Mouse (Mus musculus): ENCODE data around the gene Gm6096. TPM values are rescaled to one million over a fixed set of nuclear protein-coding genes. Genes with fewer than 3 reads are reported as not detected.
"Not testable (repeated sequence)": the region's sequence is repeated elsewhere in the genome, so short reads cannot be mapped to it uniquely, and the experiment has no call there.

The Gm6096 gene
- not detected in 2 replicates for polyA plus RNA-seq (2015; fragmentation: Nextera tagmentation; extraction: Ambion mirVana)

DNA sequence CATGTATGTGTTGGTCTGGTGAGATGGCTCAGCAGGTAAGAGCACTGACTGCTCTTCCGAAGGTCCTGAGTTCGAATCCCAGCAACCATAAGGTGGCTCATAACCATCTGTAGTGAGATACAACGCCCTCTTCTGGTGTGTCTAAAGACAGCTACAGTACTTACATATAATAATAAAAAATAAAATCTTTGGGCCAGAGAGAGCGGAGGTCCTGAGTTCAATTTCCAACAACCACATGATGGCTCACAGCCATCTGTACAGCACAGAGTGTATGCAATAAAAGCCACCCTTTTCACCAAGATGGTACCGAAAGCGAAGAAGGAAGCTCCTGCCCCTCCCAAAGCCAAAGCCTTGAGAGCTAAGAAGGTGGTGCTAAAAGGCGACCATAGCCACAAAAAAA is at the start of gene Gm6096:
Gene Gm6096 (plus strand): TSS at position 301 of the 400 bp plus-strand sequence.
- Histone ChIP-seq H3K4me1 (no peaks in the 10 kb centered on the region), H3K4me3 (no peak within 1 kb of the TSS), H3K27me3 (no peaks in the 10 kb centered on the region), H3K36me3 (peaks cover 35% of the 10 kb centered on the region), H3K9me3 (no peaks in the 10 kb centered on the region), H3K4me2 (replicated peaks) (no peak within 1 kb of the TSS), H3K9ac (replicated peaks) (no peak within 1 kb of the TSS), H3K27ac (replicated peaks) (peak within 1 kb of the TSS; percentile 52)
- WGBS = 94% methylated on average over 7 of the region's 7 CpGs
- no peak for ATAC-seq (replicated peaks)

DNA sequence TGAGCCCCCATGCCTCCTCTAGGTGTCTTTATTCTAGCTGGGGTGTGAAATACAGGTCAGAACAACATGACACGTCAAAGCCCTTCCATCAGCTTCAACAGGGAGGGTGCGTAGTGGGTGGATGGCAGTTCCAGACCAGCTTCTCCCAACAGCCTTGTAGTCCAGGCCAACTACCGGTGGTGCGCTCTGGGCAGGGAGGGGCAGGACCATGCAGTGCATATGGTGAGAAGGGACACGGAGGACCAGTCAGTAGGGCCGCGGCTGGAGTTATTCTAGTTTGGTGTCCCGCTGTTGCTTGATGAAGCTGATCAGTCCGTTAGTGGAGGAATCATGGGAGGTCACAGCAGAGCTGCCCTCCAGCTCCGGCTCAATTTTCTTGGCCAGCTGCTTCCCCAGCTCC is 48.7 kb upstream of the Gm6096 start:
- H3K4me3 ChIP-seq; H3K9ac ChIP-seq (replicated peaks); H3K9me3 ChIP-seq; ATAC-seq (replicated peaks); H3K4me1 ChIP-seq; H3K27me3 ChIP-seq; H3K4me2 ChIP-seq (replicated peaks); H3K27ac ChIP-seq (replicated peaks): not testable (repeated sequence)
- 93% methylated on average over 10 of the region's 10 CpGs for WGBS
- peaks cover 64% of the 10 kb centered on the region for H3K36me3 ChIP-seq

DNA sequence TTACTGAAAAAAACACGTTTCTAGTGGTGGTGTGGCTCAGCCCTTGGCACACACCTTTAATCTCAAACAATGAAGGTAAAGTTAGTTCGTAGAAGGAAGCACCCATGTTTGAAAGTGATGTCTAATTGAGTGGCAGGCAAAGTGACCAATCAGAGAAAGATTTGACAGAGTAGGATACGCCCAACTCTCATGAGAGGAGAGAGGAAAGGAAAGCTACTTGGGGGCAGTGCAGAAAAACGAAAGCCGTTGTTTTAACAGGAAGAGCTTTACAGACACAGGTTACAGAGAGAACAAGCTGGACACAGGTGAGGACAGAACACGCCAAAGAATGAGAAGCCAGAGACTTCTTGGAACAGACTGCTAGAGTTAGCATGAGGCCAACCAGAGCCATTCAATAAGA is 44.5 kb upstream of the Gm6096 start:
- Histone ChIP-seq H3K27ac (replicated peaks) (no peak overlapping the region), H3K4me2 (replicated peaks) (no peak overlapping the region), H3K4me1 (no peaks in the 10 kb centered on the region), H3K4me3 (no peak overlapping the region), H3K9me3 (no peaks in the 10 kb centered on the region), H3K27me3 (no peaks in the 10 kb centered on the region), H3K36me3 (peaks cover 88% of the 10 kb centered on the region), H3K9ac (replicated peaks) (no peak overlapping the region)
- 96% methylated on average over 6 of the region's 6 CpGs for WGBS
- no peak for ATAC-seq (replicated peaks)

DNA sequence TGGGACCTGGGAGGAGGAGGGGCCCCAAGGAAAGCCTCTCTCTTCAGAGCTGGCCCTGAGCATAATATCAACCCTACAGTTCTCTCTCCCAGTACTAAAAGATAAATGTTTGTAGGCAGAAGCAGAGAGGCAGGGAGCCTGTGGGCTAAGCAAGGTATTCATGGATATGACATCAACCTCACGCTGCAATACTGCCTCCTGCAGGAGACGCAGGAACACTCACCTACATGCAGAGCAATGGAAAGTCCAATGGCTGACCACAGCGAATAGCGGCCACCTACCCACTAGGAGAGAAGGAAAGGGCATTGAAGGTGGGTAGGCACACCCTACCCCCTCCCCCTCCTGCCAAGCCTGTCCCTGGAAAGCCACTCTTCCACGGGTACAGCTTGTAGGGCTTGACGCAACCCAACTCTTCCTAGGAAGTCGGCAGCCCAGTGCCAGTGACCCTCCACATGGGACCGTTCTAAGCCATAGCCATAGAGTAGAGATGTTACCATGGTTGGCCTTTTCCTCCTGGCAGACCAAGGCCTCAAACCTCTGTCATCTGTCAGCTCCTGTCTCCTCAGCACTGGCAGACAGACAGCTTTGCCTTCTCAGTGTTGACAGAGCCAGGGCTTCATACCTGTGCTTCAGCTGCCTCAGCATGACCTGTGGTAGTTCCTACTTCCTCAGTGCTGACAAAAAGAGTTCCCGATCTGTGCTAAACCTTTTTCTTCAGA is 42.7 kb upstream of the Gm6096 start:
- 92% methylated on average over 9 of the region's 9 CpGs for WGBS
- H3K27me3 ChIP-seq = no peaks in the 10 kb centered on the region
- H3K4me3 ChIP-seq = no peak overlapping the region
- no peak overlapping the region for H3K9ac ChIP-seq (replicated peaks)
- H3K4me2 ChIP-seq (replicated peaks) = no peak overlapping the region
- ATAC-seq (replicated peaks) = no peak
- H3K27ac ChIP-seq (replicated peaks) = no peak overlapping the region
- H3K36me3 ChIP-seq = peaks cover 87% of the 10 kb centered on the region
- no peaks in the 10 kb centered on the region for H3K9me3 ChIP-seq
- no peaks in the 10 kb centered on the region for H3K4me1 ChIP-seq

DNA sequence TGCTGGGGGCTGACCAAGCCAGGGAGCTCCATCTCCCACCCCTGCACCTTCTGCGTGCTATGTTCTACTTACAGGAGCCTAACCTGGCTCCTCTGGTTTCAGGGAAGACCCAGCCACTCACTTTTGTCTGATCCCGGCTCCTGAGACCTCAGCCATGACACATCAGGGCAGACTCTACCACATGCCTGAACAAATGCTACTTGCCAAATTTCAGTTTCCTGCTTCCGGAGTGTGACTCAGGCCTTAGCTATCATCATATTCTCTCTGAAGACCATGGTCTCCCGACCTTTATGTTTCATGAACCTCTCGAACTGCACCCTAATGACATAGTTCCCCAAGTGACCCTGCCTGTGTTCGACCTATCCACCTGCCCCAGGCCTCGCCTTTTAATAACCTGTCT is 37.6 kb upstream of the Gm6096 start:
- WGBS = 94% methylated on average over 7 of the region's 7 CpGs
- no peak for ATAC-seq (replicated peaks)
- H3K4me2 ChIP-seq (replicated peaks) = no peak overlapping the region
- no peak overlapping the region for H3K4me3 ChIP-seq
- no peaks in the 10 kb centered on the region for H3K4me1 ChIP-seq
- no peaks in the 10 kb centered on the region for H3K27me3 ChIP-seq
- H3K36me3 ChIP-seq = peaks cover 69% of the 10 kb centered on the region
- H3K9ac ChIP-seq (replicated peaks) = no peak overlapping the region
- no peak overlapping the region for H3K27ac ChIP-seq (replicated peaks)
- H3K9me3 ChIP-seq = no peaks in the 10 kb centered on the region

DNA sequence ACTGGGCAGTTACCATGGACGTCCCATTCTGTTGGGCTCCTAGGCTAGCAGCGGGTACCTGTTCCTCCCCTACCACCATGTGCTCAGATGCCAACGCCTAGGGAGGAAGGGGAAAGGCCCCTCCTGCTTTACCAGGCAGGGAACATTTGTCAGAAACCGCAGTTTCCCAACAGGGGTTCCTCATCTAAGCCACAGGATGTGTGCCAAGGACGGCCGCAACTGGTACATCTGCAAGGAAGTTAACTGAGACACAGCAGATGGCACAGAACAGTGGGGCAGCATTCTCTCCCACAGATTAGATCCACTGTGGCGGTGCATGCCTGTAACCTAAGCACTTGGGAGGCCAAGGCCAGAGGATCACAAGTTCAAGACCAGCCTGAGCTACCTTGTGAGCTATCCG is 36.2 kb upstream of the Gm6096 start:
- no peak overlapping the region for H3K27ac ChIP-seq (replicated peaks)
- H3K36me3 ChIP-seq = peaks cover 68% of the 10 kb centered on the region
- H3K9ac ChIP-seq (replicated peaks) = no peak overlapping the region
- no peak overlapping the region for H3K4me2 ChIP-seq (replicated peaks)
- 90% methylated on average over 8 of the region's 8 CpGs for WGBS
- no peak overlapping the region for H3K4me3 ChIP-seq
- ATAC-seq (replicated peaks) = no peak
- H3K27me3 ChIP-seq = no peaks in the 10 kb centered on the region
- H3K4me1 ChIP-seq = no peaks in the 10 kb centered on the region
- H3K9me3 ChIP-seq = no peaks in the 10 kb centered on the region

DNA sequence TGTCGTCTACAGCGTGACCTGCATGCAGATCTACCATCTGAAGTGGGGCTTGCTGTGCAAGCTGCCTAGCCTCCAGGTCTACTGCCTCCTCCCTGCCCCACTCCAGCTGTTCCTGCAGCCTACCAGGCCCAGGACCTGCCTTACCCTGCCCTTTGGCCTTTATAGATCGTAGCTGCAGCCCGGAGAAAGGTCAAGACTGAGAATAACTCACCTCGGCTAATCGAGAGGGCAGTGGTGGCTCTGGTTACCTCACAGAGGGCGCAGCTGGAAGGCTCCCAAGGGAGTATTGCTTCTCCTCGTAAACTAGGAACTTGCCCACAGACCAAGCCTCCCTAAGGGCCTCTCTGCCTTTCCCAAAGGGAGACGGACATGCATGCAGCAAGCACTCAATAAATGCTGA is 35.4 kb upstream of the Gm6096 start:
- Histone ChIP-seq H3K4me3 (no peak overlapping the region), H3K27me3 (no peaks in the 10 kb centered on the region), H3K9ac (replicated peaks) (no peak overlapping the region), H3K4me1 (no peaks in the 10 kb centered on the region), H3K36me3 (peaks cover 66% of the 10 kb centered on the region), H3K4me2 (replicated peaks) (no peak overlapping the region), H3K27ac (replicated peaks) (no peak overlapping the region), H3K9me3 (no peaks in the 10 kb centered on the region)
- no peak for ATAC-seq (replicated peaks)
- WGBS = 92% methylated on average over 9 of the region's 9 CpGs

DNA sequence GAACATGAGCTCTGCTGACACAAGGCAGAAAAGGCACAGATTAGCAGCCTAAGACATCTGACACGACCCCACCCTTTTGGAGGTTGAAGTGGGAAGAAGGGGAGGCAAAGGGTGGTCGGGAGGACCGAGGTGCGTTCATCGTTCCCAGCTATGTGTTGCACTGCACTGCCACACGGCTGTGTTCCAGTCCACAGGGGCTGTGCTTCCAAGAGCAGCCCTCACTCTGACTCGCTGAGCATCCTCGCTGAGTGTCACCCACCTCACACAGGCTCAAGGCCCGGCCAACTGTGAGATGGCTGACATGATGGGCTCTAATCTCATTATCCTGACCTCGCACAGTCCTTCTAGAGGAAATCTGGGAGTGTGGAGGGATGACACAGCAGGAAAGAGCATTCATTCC is 34.4 kb upstream of the Gm6096 start:
- Histone ChIP-seq H3K4me3 (no peak overlapping the region), H3K4me1 (no peaks in the 10 kb centered on the region), H3K27ac (replicated peaks) (no peak overlapping the region), H3K9ac (replicated peaks) (no peak overlapping the region), H3K9me3 (no peaks in the 10 kb centered on the region), H3K36me3 (peaks cover 59% of the 10 kb centered on the region), H3K4me2 (replicated peaks) (no peak overlapping the region), H3K27me3 (no peaks in the 10 kb centered on the region)
- no peak for ATAC-seq (replicated peaks)
- WGBS = 91% methylated on average over 10 of the region's 10 CpGs

DNA sequence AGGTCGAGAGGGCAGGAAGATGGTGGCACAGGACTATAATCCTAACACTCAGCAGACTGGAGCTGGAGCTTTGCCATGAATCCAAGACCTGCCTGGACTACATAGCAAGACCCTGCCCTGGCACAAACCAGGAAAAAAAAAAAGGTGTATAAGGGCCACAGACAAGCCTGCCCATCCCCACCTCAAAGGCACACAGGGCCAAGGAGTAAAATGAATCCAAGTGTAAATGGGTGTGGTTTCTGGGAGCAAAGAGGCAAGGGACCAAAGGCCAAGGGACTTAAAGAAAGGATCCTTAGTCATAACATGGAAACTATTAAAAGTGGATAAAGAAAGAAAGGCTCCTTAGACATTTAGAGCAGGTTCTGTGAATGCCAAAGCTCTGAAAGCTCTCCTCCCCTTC is 32.3 kb upstream of the Gm6096 start:
- no peaks in the 10 kb centered on the region for H3K4me1 ChIP-seq
- H3K36me3 ChIP-seq = peaks cover 54% of the 10 kb centered on the region
- no peak overlapping the region for H3K27ac ChIP-seq (replicated peaks)
- no peak overlapping the region for H3K9ac ChIP-seq (replicated peaks)
- H3K27me3 ChIP-seq = no peaks in the 10 kb centered on the region
- no peak for ATAC-seq (replicated peaks)
- WGBS = 62% methylated on average over 1 of the region's 1 CpGs
- no peak overlapping the region for H3K4me3 ChIP-seq
- H3K9me3 ChIP-seq = no peaks in the 10 kb centered on the region
- no peak overlapping the region for H3K4me2 ChIP-seq (replicated peaks)

DNA sequence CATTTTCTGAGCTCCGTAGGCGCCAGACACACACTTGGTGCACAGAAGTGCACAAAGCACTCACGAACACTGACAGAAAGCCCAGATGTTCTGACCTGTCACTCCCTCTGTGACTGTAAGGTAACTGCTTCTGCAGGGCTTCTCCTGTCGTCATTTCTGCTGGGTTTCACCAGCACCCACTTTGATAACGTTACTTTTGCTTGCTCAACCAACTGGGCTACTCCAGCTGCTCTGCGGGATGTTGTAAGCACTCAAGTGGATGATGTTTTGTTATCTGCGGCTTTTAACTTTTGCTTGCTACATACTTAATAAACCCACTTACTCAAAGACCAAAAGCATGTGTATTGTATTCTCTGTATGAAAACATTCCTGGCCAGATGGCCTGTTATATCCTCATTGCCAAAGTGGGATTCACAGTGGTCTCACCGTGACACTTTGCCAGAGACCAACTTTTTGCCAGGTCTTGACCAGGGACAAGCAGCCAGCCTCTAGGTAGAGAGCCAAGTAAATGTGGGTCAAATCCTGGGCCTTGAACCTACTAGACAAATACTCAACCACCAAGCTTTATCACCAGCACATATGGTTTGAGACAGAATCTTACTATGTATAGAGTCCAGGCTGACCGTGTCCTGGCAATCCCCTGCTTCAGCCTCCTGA is 29.1 kb upstream of the Gm6096 start:
- peaks cover 47% of the 10 kb centered on the region for H3K36me3 ChIP-seq
- H3K4me3 ChIP-seq = no peak overlapping the region
- H3K4me1 ChIP-seq = no peaks in the 10 kb centered on the region
- no peaks in the 10 kb centered on the region for H3K9me3 ChIP-seq
- H3K27ac ChIP-seq (replicated peaks) = no peak overlapping the region
- H3K27me3 ChIP-seq = no peaks in the 10 kb centered on the region
- ATAC-seq (replicated peaks) = no peak
- no peak overlapping the region for H3K9ac ChIP-seq (replicated peaks)
- no peak overlapping the region for H3K4me2 ChIP-seq (replicated peaks)
- WGBS = 93% methylated on average over 9 of the region's 9 CpGs

DNA sequence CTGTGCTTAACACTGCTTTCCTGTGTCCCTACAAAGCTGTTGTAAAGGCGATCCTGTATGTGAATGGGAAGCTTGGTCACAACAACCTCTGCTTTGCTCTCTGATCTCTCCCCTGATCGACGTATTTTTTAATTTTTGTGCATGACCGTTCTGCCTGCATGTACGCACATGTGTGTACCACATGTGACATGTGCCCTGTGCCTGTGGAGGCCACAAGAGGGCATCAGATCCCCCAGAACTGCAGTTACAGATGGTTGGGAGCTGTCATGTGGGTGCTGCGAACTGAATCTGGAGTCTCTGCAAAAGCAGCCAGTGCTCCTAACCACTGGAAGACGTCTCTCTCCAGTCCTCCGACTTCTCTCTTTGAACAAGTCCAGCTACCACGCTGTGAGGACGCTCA is 28.5 kb upstream of the Gm6096 start:
- ATAC-seq (replicated peaks) = no peak
- no peak overlapping the region for H3K4me2 ChIP-seq (replicated peaks)
- peaks cover 43% of the 10 kb centered on the region for H3K36me3 ChIP-seq
- no peaks in the 10 kb centered on the region for H3K4me1 ChIP-seq
- 94% methylated on average over 10 of the region's 10 CpGs for WGBS
- no peak overlapping the region for H3K27ac ChIP-seq (replicated peaks)
- no peak overlapping the region for H3K9ac ChIP-seq (replicated peaks)
- H3K9me3 ChIP-seq = no peaks in the 10 kb centered on the region
- no peaks in the 10 kb centered on the region for H3K27me3 ChIP-seq
- no peak overlapping the region for H3K4me3 ChIP-seq

DNA sequence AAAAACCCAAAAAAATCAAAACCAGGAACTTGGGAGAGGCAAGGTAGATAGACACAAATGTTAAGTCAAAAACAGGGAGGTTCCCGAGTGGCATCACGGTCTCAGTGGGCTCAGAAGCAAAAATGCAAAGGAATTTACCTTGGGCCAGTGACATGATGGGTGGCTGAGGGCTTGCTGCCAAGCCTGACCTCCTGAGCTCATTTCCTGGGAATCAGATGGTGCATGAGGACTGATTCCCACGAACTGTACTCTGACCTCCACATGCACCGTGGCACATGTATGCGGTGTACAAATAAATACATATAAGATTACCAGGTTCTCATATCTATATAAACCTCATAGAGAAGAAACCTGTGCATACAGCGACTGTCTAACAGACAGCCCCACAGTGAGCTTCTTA is 26.5 kb upstream of the Gm6096 start:
- no peak for ATAC-seq (replicated peaks)
- Histone ChIP-seq H3K36me3 (peaks cover 27% of the 10 kb centered on the region), H3K27me3 (no peaks in the 10 kb centered on the region), H3K4me3 (no peak overlapping the region), H3K9ac (replicated peaks) (no peak overlapping the region), H3K4me2 (replicated peaks) (no peak overlapping the region), H3K27ac (replicated peaks) (no peak overlapping the region), H3K9me3 (no peaks in the 10 kb centered on the region), H3K4me1 (peaks cover 11% of the 10 kb centered on the region)
- WGBS = 93% methylated on average over 6 of the region's 6 CpGs

DNA sequence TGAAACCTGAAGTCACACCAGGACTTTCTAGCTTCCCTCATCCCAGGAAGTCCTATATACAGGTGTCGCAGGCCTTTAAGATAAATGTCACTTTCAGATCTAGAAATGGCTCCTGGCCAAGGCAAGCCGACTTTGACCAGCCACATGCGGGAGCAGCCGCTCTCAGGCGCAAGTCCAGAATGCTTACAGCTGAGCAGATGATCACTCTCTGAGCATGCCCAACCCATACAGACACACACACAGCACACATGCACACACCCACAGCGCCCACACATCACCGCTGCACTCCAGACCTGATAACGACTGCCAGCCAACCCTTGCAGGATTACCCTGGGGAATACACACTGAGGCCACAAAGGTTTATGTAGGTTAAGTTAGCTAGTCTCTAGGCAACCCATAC is 24.8 kb upstream of the Gm6096 start:
- H3K4me1 ChIP-seq = peaks cover 16% of the 10 kb centered on the region
- H3K9ac ChIP-seq (replicated peaks) = no peak overlapping the region
- H3K27ac ChIP-seq (replicated peaks) = no peak overlapping the region
- no peak overlapping the region for H3K4me2 ChIP-seq (replicated peaks)
- H3K4me3 ChIP-seq = no peak overlapping the region
- no peaks in the 10 kb centered on the region for H3K27me3 ChIP-seq
- WGBS = 89% methylated on average over 8 of the region's 8 CpGs
- H3K9me3 ChIP-seq = no peaks in the 10 kb centered on the region
- H3K36me3 ChIP-seq = peaks cover 20% of the 10 kb centered on the region
- no peak for ATAC-seq (replicated peaks)

All from forebrain, embryonic 15.5 days (tissue).